Mouse (Mus musculus) heart, adult 2 months (tissue): ENCODE measurements around the gene Syt6. TPM values are rescaled to one million over a fixed set of nuclear protein-coding genes. Genes with fewer than 3 reads are reported as not detected.

ENCODE experiments used
- DNase-seq, 2 experiments: peaks; one replicate each; pipeline ENCODE4 v3.0.0; 2021
- H3K27ac ChIP-seq: fragments of 200-600 bp; 2 replicates; pipeline ENCODE4 v1.8.1; 2022
- H3K27me3 ChIP-seq: fragments of 200-500 bp; 2 replicates; pipeline ENCODE4 v1.6.1; 2012; ENCODE audit warnings: mild to moderate bottlenecking, low read length, inconsistent platforms, mixed read lengths; ENCODE audit not compliant: control insufficient read depth, insufficient read depth
- H3K36me3 ChIP-seq: fragments of 200-500 bp; 2 replicates; pipeline ENCODE4 v1.6.1; 2012; ENCODE audit warnings: low read length, inconsistent platforms; ENCODE audit not compliant: control insufficient read depth, insufficient read depth
- H3K4me1 ChIP-seq: fragments of 200-500 bp; 2 replicates; pipeline ENCODE4 v1.6.1; 2011; ENCODE audit warnings: low read length; ENCODE audit not compliant: control insufficient read depth, insufficient read depth
- H3K4me3 ChIP-seq: fragments of 200-600 bp; 2 replicates; pipeline ENCODE4 v1.8.1; 2022
- H3K79me2 ChIP-seq: fragments of 200-500 bp; replicated peaks from 2 replicates; pipeline ENCODE4 v1.6.1; 2012; ENCODE audit warnings: mild to moderate bottlenecking, inconsistent platforms, low read length, moderate library complexity, mixed read lengths; ENCODE audit not compliant: control insufficient read depth, insufficient read depth
- H3K9ac ChIP-seq: fragments of 200-500 bp; 2 replicates; pipeline ENCODE4 v1.6.1; 2012; ENCODE audit warnings: low read depth, mild to moderate bottlenecking, control low read depth, inconsistent platforms, low read length, mixed read lengths
- CTCF ChIP-seq: fragments of 200-600 bp; IDR thresholded peaks from 2 replicates; pipeline ENCODE4 v1.8.1; 2022; ENCODE audit warnings: antibody characterized with exemption, mild to moderate bottlenecking, moderate library complexity
- EP300 ChIP-seq: fragments of 200-500 bp; IDR thresholded peaks from 2 replicates; pipeline ENCODE4 v1.6.1; 2011; ENCODE audit warnings: low read depth, low read length, control low read depth; ENCODE audit not compliant: insufficient read depth
- POLR2A ChIP-seq: fragments of 200-500 bp; IDR thresholded peaks from 2 replicates; pipeline ENCODE4 v1.6.1; 2011; ENCODE audit warnings: mild to moderate bottlenecking, low read depth, low read length, control low read depth; ENCODE audit not compliant: insufficient read depth
- WGBS: fragments of 180-500 bp; shearing (Covaris S2); methylation state at CpG from one replicate; pipeline ENCODE4 v1.1.7; 2018; 5-methylcytosine and 5-hydroxymethylcytosine counted together
- intact Hi-C: fragments of 180-260 bp; cut with DNase I; formaldehyde crosslinking; loops from one replicate; pipeline ENCODE4 v1.15.1; 2025
- polyA plus RNA-seq: library from polyadenylated mRNA; depleted of rRNA; stranded (reverse); fragments of >200 nt; gene quantifications from 2 replicates; pipeline ENCODE4 v1.2.3, GENCODE M21; 2012
- total RNA-seq, 2 experiments: library from RNA; stranded (reverse); gene quantifications; 2 replicates each; pipeline ENCODE4 v1.2.3; 2021

The Syt6 gene
- total and polyA plus RNA-seq, 3 experiments, result 0.05 TPM; not detected in 2

DNA sequence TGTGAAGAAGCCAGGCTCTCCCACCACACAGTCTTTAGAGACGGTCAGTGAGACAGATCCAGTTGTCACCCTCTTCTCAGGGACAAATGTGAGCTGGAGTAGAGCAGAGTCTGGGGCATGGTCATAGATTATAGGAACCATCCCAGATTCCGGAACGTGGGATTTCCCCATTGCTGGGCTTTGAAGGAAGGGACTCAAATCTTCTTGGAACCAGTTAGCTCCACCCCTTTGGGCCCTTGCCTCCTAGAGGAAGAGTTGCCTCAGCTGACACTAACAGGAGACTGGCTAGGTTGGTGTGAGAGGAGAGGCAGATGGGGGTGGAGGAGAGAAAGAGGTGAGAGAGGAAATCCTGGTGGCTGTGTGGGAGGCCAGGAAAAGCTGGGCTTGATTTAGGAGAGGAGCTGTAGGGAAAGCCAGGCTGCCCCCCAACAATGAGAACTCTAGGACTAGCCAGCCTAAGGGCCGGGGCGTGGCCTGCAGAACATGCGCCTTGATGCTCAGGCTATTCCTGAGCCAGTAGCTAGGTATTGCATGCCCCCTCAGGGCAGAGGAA is 31.1 kb downstream of the Syt6 start:
- no peak for TF ChIP-seq EP300
- no peak for TF ChIP-seq POLR2A
- TF ChIP-seq CTCF, result no peak
- H3K36me3 ChIP-seq, result no peaks in the 10 kb centered on the region
- no peak overlapping the region for H3K4me3 ChIP-seq
- H3K4me1 ChIP-seq, result peaks cover 1% of the 10 kb centered on the region; the same call in 1 of the 2 replicates
- intact Hi-C loops, result no loop called here
- H3K79me2 ChIP-seq, result no peaks in the 10 kb centered on the region
- no peak overlapping the region for H3K27ac ChIP-seq
- 76% methylated on average over 6 of the region's 6 CpGs for WGBS
- no peaks in the 10 kb centered on the region for H3K27me3 ChIP-seq
- H3K9ac ChIP-seq, result no peak overlapping the region
- DNase-seq, result no peak

DNA sequence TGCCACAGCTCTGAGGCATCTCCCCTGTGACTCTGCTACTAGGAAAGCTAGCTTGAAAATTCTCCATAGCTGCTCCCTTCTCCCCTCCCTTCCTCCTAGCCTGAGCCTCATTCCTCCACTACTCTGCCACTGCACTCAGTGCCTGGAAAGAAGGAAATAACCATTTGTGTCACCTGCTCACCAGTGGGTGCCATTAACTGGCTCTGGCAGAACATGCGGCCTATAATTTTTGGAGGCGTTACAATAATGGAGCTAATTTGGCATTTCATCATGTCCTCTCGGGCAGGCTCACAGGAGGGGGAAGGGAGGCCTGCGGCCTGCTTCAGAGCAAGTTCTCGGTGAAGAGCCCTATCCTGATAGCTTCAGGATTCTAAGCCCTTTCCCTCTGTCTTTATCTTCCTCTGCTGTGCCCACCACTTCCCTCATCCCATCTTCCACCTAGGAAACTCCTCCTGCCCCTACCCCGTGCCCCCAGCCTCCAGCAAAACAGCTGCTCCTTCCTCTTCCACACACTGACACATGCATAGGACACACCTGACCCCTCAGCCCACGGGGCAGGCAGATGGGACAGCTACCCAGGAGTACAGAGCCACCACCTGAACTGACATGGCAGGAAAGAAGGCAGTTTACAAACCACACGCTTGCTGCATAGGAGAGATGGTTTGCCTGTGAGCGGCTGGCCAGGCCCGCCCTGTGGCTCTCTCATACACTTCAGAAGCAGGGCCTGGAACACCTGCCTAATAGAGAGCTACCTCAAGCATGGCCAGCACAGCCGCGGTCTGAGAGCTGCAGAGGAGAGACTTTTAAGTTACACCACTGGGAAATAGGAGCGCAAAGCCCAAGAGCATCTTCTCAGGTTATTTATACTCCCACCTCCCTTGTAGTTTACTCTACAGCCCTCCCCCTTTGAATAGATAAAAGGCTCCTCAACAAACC is 31.9 kb downstream of the Syt6 start:
- H3K36me3 ChIP-seq, result no peaks in the 10 kb centered on the region
- no peak for TF ChIP-seq CTCF
- TF ChIP-seq POLR2A, result no peak
- TF ChIP-seq EP300, result no peak
- no peaks in the 10 kb centered on the region for H3K4me1 ChIP-seq
- no peak overlapping the region for H3K4me3 ChIP-seq
- intact Hi-C loops, result no loop called here
- no peak overlapping the region for H3K9ac ChIP-seq
- no peaks in the 10 kb centered on the region for H3K27me3 ChIP-seq
- DNase-seq, result no peak
- H3K27ac ChIP-seq, result no peak overlapping the region
- H3K79me2 ChIP-seq, result no peaks in the 10 kb centered on the region
- 84% methylated on average over 13 of the region's 13 CpGs for WGBS

DNA sequence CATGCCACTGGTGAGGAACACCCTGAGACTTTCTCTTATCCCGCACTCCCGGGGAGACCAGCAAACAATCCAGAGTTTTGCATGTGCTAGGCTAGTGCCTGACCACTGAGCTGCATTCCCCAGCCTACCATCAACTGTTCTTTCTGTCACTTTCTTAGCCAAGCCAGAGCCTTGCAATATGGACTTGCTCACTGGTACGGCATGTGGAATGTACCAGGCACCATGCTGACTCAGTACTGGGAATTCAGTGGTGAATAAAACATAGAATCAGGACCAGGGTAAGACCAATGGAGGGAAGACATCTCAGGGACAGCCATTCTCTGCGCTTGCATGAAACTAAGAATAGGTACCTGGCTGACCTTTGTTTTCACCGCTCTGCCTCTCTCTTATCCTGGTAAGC is 35.2 kb downstream of the Syt6 start:
- Histone ChIP-seq H3K4me1 (no peaks in the 10 kb centered on the region; the same call in 1 of the 2 replicates), H3K9ac (no peak overlapping the region), H3K4me3 (no peak overlapping the region), H3K36me3 (no peaks in the 10 kb centered on the region), H3K27ac (no peak overlapping the region), H3K27me3 (no peaks in the 10 kb centered on the region), H3K79me2 (no peaks in the 10 kb centered on the region)
- no peak for DNase-seq
- intact Hi-C loops, result no loop called here
- 86% methylated on average over 5 of the region's 5 CpGs for WGBS
- TF ChIP-seq CTCF, result no peak
- no peak for TF ChIP-seq POLR2A

DNA sequence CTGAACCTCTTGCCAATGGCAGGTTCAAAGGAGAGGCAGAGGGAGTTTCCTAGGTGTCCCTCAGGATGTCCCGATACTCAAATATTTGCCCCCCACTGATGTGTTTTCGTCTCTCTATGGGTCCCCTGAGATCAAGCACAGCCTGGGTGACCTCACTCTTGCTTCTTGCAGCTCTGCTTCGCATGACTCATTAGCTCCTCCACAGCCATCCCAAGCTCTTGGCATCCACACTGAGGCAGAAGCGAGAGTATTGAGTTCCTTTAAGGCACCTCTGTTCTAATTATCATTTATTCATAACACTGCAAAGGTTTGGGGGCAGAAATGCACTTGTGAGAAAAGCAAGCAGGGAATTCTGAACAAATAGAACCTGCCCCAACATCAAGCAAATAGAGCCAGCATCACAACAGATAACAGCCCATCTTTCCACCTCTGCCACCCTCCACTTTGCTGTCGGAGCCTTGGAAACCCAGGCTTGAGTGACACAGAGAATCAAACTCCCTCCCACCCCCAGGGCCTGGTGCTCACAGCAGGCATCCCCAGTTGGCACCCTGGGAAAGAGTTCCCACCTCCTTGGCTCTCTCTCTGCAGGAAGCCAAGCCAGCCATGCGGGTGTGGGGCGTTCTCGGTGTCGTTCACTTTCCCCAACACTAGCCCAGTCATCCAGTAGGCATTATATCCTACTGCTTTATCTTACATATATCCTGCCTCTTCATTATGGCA is 37.8 kb downstream of the Syt6 start:
- no peak overlapping the region for H3K9ac ChIP-seq
- H3K27ac ChIP-seq, result no peak overlapping the region
- H3K36me3 ChIP-seq, result no peaks in the 10 kb centered on the region
- peaks cover 1% of the 10 kb centered on the region for H3K4me1 ChIP-seq
- intact Hi-C loops, result no loop called here
- H3K27me3 ChIP-seq, result no peaks in the 10 kb centered on the region
- no peaks in the 10 kb centered on the region for H3K79me2 ChIP-seq
- no peak overlapping the region for H3K4me3 ChIP-seq
- DNase-seq, result peak in 1 of 2 experiments; percentile 34
- 49% methylated on average over 9 of the region's 9 CpGs for WGBS
- TF ChIP-seq EP300 (no peak), POLR2A (no peak), CTCF (no peak)

DNA sequence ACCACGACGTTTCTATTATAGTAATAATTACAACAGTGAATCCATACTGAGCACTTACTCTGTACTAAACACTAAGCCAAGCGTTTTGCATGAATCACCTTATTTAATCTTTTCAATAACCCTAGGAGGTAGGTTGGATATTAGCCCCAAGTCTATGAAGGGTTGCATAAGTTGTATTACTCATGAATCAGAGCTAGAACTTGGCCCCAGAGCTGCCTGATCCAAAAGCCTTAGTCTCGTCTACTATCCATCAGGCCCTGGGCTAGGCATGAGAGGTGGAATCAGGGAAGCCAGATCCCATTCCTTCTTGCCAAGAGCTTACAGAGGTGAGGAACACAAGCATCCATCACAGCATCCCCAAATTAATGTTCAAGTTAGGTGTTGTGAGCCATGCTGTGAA is 40.6 kb downstream of the Syt6 start:
- TF ChIP-seq CTCF (no peak), POLR2A (no peak), EP300 (no peak)
- WGBS, result 78% methylated on average over 4 of the region's 4 CpGs
- Histone ChIP-seq H3K36me3 (no peaks in the 10 kb centered on the region), H3K4me1 (peaks cover 1% of the 10 kb centered on the region), H3K9ac (no peak overlapping the region), H3K27ac (no peak overlapping the region), H3K4me3 (no peak overlapping the region), H3K79me2 (no peaks in the 10 kb centered on the region), H3K27me3 (no peaks in the 10 kb centered on the region)
- no peak for DNase-seq
- intact Hi-C loops, result no loop called here
